Mouse (Mus musculus) stomach, postnatal 0 days (tissue): ENCODE measurements around the gene Clstn1.

ENCODE experiments used
- CTCF ChIP-seq: IDR thresholded peaks from 2 replicates; pipeline ENCODE4 v1.5.1; 2016; ENCODE audit warnings: antibody characterized with exemption, low read depth, mild to moderate bottlenecking, moderate library complexity
- EP300 ChIP-seq: optimal IDR thresholded peaks from 2 replicates; pipeline ENCODE3; 2016; ENCODE audit warnings: antibody characterized with exemption

GRCm38 (mm10) chr4:149671175-149671574 is 84.9 kb downstream of the Clstn1 start:
- no peak for TF ChIP-seq CTCF
- TF ChIP-seq EP300: no peak
